Mouse (Mus musculus): ENCODE measurements around the gene Gm14862.

DNA sequence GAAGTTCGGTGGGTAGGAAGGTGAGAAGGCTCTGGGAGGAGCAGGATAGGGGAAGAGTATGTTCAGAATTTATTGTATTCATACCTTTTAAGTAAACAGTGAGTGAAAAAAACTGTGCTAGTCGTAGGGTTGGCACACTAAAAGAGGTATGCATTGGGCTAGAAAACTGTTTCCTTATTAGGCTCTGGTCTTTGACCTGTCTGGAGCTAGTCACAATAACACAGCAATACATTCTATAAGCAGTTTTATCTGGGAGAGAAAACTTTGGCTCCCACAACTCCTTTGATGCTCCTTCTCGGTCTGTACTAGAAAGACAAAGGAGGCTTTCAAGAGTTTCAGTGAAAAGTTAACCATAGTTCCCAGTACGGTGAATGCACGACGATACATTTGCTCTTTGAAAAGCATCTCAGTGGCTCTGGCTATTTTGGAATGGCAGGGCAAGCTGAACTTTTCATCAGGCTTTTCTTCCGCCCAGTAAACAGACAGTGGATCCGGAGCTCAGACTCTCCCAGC, 15.3 kb upstream of the Gm14862 start:
- TF ChIP-seq CTCF (IDR thresholded peaks at IDR 0.05; ENCODE audit: extremely low read depth, insufficient read depth, low read length) (no peak), POLR2A (IDR thresholded peaks at IDR 0.05; ENCODE audit: extremely low read depth, insufficient read depth, low read length) (no peak)

Data from cortical plate, adult 2 months (tissue).